Comparison of ENCODE assay signal across 9 mouse cellular contexts in genomic region chr7:127088901-127089845, GRCm38 (mm10). TPM values are rescaled to one million over a fixed set of nuclear protein-coding genes. Genes with fewer than 3 reads are reported as not detected.
DNase-seq lines count a peak whose midpoint lies in the region; ATAC-seq and TF ChIP-seq lines count a peak whose summit lies in the region.
"Had no signal": no experiment of that assay in that cellular context is flagged by ENCODE, and none has a peak within 500 bp of the region (broad histone marks: within the 10 kb centered on the region; RNA-seq: fewer than 3 reads in every experiment).

No protein-coding gene starts in this region.

- no peak overlapping the region for H3K9ac ChIP-seq in limb, embryonic 15.5 days

- TF ChIP-seq CTCF in layer of hippocampus, adult 2 months (conservative IDR thresholded peaks at IDR 0.05), result no peak

- H3K4me3 ChIP-seq in limb, embryonic 15.5 days, result 0 out of 2 replicates have a peak overlapping the region, but pooled peaks have one; percentile 9
- H3K4me3 ChIP-seq in layer of hippocampus, adult 2 months, result no peak overlapping the region

- peak; percentile 31 for DNase-seq in urinary bladder, postnatal 14 days (ENCODE audit: low spot score)
- no peak for DNase-seq in urinary bladder, postnatal 10 days (ENCODE audit: low spot score)
- DNase-seq in natural killer cell, adult 2 months (ENCODE audit: low spot score in 2 of 2), result peak; percentile 51 to 65
- no peak for DNase-seq in right cerebral cortex, adult 18-20 months
- DNase-seq in yolk sac, embryonic 10.5 days (ENCODE audit: low spot score), result no peak
- no peak for DNase-seq in layer of hippocampus, adult 2 months (ENCODE audit: low spot score in 2 of 2)

- H3K27me3 ChIP-seq in limb, embryonic 15.5 days, result no peaks in the 10 kb centered on the region

- no peaks in the 10 kb centered on the region for H3K9me3 ChIP-seq in limb, embryonic 15.5 days

- WGBS in limb, embryonic 15.5 days, result 22% methylated on average over 27 of the region's 27 CpGs

- ATAC-seq in granulocyte monocyte progenitor cell, adult 5-6 weeks (replicated peaks; ENCODE audit: poor library complexity, severe bottlenecking), result peak; percentile 4; the same call in 1 of the 2 replicates
- no peak for ATAC-seq in limb, embryonic 15.5 days (ENCODE audit: insufficient number of reproducible peaks, low FRiP score, low TSS enrichment, low read depth)

- H3K4me1 ChIP-seq in limb, embryonic 15.5 days, result peaks cover 12% of the 10 kb centered on the region

- peak overlapping the region; percentile 35 for H3K4me2 ChIP-seq in limb, embryonic 15.5 days

- no peaks in the 10 kb centered on the region for H3K36me3 ChIP-seq in limb, embryonic 15.5 days

- no peak overlapping the region for H3K27ac ChIP-seq in limb, embryonic 15.5 days
- H3K27ac ChIP-seq in layer of hippocampus, adult 2 months, result no peak overlapping the region; the same call in 1 of the 2 replicates

RNA-seq across cellular contexts. Expression of gene AI467606, which starts 2.0 kb away (rescaled TPM):
- total RNA-seq in granulocyte monocyte progenitor cell, adult 5-6 weeks (2014; fragmentation: Nextera tagmentation), result 19.3 and 22.1 TPM in 2 replicates
- 23.5 and 25.9 TPM in 2 replicates for total RNA-seq in granulocyte monocyte progenitor cell, adult 5-6 weeks (2017)
- polyA plus RNA-seq in limb, embryonic 15.5 days (2015; fragmentation: Nextera tagmentation; extraction: Ambion mirVana), result 5.3 and 6.1 TPM in 2 replicates
- total RNA-seq in layer of hippocampus, adult 2 months (2021), result 1 to 10 TPM; 1.0 to 2.0 TPM

RNA-seq across cellular contexts. Expression of gene Zg16, which starts 2.0 kb away (rescaled TPM):
- total RNA-seq in granulocyte monocyte progenitor cell, adult 5-6 weeks (2014; fragmentation: Nextera tagmentation), result not detected in 2 replicates
- 1.6 and 2.5 TPM in 2 replicates for total RNA-seq in granulocyte monocyte progenitor cell, adult 5-6 weeks (2017)
- polyA plus RNA-seq in limb, embryonic 15.5 days (2015; fragmentation: Nextera tagmentation; extraction: Ambion mirVana), result not detected in 2 replicates
- total RNA-seq in layer of hippocampus, adult 2 months (2021), result not detected
- total RNA-seq: neutrophil, adult 5-6 weeks had no signal

RNA-seq across cellular contexts. Expression of gene Qprt, which starts 32.9 kb away (rescaled TPM):
- total RNA-seq in granulocyte monocyte progenitor cell, adult 5-6 weeks (2014; fragmentation: Nextera tagmentation), result 2.7 and 3.1 TPM in 2 replicates
- total RNA-seq in granulocyte monocyte progenitor cell, adult 5-6 weeks (2017), result 0.21 and 1.6 TPM in 2 replicates
- polyA plus RNA-seq in limb, embryonic 15.5 days (2015; fragmentation: Nextera tagmentation; extraction: Ambion mirVana), result 4.1 and 6.3 TPM in 2 replicates
- total RNA-seq in layer of hippocampus, adult 2 months (2021), result not detected

RNA-seq across cellular contexts. Expression of gene Kif22, which starts 46.9 kb away (rescaled TPM):
- 26.2 and 29.2 TPM in 2 replicates for total RNA-seq in granulocyte monocyte progenitor cell, adult 5-6 weeks (2014; fragmentation: Nextera tagmentation)
- 65.0 and 67.4 TPM in 2 replicates for total RNA-seq in granulocyte monocyte progenitor cell, adult 5-6 weeks (2017)
- 90.7 and 96.9 TPM in 2 replicates for polyA plus RNA-seq in limb, embryonic 15.5 days (2015; fragmentation: Nextera tagmentation; extraction: Ambion mirVana)
- total RNA-seq in layer of hippocampus, adult 2 months (2021), result 1 to 10 TPM; 4.1 to 9.9 TPM

RNA-seq across cellular contexts. Expression of gene Spn, which starts 48.5 kb away (rescaled TPM):
- 123 and 159 TPM in 2 replicates for total RNA-seq in granulocyte monocyte progenitor cell, adult 5-6 weeks (2014; fragmentation: Nextera tagmentation)
- total RNA-seq in granulocyte monocyte progenitor cell, adult 5-6 weeks (2017), result 293 and 356 TPM in 2 replicates
- 0.81 and 0.84 TPM in 2 replicates for polyA plus RNA-seq in limb, embryonic 15.5 days (2015; fragmentation: Nextera tagmentation; extraction: Ambion mirVana)
- under 1 TPM; 0.64 to 0.72 TPM for total RNA-seq in layer of hippocampus, adult 2 months (2021)

Comparison
In these comparisons a context has a peak if more than half of its experiments do, and no peak if none do; other contexts are left out.
1. DNase-seq: peak in urinary bladder, postnatal 14 days (single experiment) and natural killer cell, adult 2 months (2 of 2); none in urinary bladder, postnatal 10 days (single experiment), right cerebral cortex, adult 18-20 months (single experiment), yolk sac, embryonic 10.5 days (single experiment) and layer of hippocampus, adult 2 months (0 of 2).
2. RNA of gene AI467606, which starts 2.0 kb away (total RNA-seq): 19.3 to 25.9 TPM in granulocyte monocyte progenitor cell, adult 5-6 weeks; 1.0 to 2.0 TPM in layer of hippocampus, adult 2 months; every median in the first group is over 4 times any median in the second.